Mouse (Mus musculus): ENCODE data around the gene Cemip. TPM values are rescaled to one million over a fixed set of nuclear protein-coding genes. Genes with fewer than 3 reads are reported as not detected.

Gene Cemip
- total RNA-seq, 2 experiments from 2014 or later = 16.9 to 21.5 TPM

DNA sequence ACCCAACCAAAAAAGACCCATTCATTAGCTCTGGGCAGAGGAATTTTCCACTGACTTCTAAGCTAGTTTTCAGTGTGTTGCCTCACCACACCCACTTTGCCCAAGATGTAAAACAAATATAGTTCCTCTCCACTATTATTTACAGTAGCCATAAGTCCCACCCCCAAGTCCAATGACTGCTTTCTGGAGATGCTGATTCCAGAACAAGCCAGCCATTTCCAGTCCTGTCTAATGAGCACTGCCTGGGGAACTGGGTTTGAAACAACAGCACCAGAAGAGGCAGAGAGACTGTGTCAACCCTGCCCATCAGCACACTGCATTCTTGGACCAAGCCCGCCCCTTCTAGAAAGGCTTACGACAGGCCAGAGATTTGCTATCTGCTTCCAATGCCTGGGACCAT, 103.7 kb downstream of the Cemip start:
- DNase-seq (ENCODE audit: low spot score in 2 of 2) = no peak
- intact Hi-C loops (cut with DNase I) = no loop called here

DNA sequence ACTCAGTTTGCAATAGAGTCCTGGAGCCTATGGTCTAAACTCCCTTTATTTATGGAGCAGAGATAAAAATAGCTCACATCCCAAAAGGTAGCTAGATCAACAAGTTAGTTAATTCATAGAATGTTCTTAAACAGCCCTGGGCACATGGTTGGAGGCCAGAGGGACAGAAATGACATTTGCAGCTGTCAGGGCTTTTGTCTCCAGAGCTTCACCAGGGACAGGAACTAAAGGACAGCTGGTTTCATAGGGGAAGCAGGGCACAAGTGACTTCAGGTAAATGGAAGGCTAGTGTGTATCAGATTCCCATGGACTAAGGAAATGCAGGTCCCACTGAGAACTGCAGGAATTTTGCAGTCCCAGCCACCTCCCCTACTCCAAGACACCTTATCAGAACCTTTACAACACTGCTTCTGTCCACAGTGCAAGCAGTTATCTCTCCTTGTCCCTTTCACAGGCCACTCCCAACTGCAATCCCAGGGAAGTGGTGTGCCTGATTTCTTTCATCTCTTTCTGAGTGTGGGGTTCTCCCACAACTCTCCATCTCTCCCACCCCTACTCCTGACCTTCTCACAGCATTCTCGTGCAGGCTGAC, 107.3 kb downstream of the Cemip start:
- no peak for DNase-seq (ENCODE audit: low spot score in 2 of 2)
- intact Hi-C loops (cut with DNase I) = no loop called here

DNA sequence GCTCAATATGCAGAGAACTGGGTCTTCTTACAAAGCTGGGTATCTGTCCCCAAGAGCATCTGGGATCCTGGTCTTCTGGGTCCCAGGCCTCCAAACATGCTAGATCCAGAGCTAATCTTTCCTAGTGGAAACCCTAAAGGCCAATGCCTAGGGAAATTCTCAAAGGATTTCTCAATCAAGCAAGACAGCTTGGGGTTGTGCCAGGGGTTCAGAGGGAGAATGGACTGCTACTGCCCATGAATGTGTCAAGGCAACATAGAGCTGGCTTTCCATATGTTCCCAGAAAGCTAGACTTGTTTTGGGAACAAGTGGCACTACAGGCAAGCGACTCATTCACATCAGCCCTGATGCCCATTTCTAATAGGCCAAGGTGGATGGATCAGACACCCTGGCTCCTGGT, 107.9 kb downstream of the Cemip start:
- no peak for DNase-seq (ENCODE audit: low spot score in 2 of 2)
- intact Hi-C loops (cut with DNase I) = no loop called here

DNA sequence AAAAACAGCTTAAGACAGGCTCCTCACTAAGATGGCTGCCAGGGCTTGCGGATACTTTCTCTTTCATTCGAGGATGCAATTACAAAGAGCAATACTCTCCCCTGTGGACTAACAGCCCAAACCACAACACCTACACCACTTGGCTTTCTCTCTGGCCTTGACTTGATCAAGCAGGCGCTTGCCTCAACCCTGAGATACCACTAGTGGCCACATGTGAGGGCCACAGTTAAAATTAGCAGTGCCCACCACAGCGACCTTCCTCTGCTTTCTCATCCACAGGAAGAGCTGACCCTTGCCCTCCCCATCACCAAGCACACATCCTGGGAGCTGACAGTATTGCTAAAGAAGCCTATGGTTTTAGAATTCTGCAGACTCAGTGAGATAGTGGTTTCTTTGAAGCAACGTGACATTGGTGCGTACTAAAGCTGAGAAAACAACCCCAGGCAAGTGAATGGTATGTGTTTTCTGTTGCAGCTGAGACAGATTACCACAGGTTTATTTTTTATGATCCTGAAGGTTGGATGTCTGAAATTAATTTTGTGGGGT, 109.8 kb downstream of the Cemip start:
- intact Hi-C loops (cut with DNase I) = no loop called here
- no peak for DNase-seq (ENCODE audit: low spot score in 2 of 2)

DNA sequence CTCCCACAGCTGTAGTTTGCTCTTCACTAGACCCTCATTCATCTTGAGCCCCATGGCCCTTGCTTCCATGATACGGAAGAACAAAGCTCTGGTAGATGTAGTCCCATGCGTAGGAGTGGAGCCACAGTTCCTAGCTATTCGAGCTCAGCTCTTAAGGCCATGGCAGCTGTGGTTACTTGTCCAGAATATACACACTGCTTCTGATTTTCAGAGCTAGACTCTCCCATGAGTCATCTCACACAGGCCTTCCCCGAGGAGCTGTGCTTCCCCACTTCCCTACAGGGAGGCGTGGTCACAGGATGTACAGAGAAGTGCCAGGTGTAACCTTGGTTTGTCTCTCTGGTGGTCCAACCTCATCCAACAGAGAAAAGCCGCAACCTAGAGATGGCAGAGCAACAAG, 111.0 kb downstream of the Cemip start:
- intact Hi-C loops (cut with DNase I) = no loop called here
- no peak for DNase-seq (ENCODE audit: low spot score in 2 of 2)

DNA sequence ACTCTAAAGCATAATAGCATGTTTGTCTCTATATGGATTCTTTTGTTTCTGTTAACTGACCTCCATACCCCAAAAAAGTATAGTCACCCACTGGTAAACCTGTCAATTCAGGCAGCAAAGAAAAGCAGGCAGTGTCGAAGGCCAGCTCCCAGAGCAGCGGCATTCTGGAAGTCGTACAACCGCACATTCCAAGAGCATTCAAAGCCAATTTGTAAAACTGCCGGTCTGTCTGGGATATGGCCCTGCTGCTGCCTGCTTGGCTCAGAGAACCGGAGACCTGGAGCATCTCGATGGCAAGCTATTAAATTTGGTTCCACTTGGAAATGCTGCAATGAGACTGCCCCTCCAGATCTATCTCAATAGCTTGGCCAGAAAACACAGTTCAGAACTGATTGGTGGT, 113.8 kb downstream of the Cemip start:
- intact Hi-C loops (cut with DNase I) = no loop called here

DNA sequence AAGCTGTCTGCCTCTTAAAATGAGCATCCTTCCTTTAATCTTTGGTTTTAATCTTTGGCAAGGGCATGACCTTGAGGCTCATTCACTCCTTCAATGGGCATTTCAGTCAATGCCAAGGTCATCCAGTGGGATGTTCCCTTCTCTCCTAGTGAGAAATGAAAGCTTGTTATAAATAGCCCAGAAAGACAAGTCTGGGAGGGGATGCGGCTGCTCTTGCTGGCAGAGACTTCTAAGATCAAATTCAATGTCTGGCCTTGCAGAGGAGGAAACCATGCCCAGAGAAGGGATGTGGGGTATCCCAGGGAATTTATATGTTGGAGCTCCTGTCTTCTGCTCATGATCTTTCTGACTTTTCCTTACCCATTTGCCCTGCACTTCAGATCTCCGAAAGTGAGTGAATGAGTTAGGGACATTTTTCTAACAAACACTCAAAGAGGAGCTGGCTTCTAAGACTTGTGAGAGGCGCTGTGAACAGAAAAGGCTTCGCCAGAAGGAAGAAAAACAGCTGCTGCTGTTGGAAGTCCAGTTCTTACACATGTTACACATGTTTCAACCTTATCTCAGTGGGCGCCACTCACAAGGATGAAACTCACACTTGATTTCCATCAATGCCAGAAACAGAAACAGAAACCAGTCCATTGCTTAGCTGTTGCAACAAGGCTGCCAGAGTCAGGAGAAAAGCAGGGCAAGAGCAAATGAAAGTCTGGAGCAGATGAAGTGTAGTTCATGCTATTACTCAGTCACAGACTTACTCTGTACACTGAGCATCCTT, 120.1 kb downstream of the Cemip start:
- intact Hi-C loops (cut with DNase I) = no loop called here
- no peak for DNase-seq (ENCODE audit: low spot score in 2 of 2)

More for the DNA sequence above, 113.8 kb downstream of the Cemip start:
- DNase-seq (ENCODE audit: low spot score in 2 of 2) = no peak

DNA sequence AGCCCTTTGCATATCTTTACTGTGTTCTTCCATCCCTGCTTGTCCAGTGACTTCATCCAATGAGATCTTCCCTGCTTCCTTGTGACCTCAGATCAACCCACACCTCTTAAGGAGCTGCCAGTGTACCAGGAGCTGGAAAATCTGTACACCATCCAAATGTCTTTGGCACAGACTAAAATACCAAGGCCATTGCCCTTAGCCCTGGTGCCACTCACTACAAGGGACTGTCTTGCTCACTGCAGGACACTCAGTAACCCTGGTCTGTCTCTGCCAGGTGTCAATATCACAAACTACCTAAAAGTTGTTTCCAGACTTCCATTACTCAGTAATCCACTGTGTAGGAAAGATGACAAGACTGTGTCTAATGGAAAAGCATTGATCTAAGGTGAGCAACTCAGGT, 121.1 kb downstream of the Cemip start:
- no peak for DNase-seq (ENCODE audit: low spot score in 2 of 2)
- intact Hi-C loops (cut with DNase I) = no loop called here

DNA sequence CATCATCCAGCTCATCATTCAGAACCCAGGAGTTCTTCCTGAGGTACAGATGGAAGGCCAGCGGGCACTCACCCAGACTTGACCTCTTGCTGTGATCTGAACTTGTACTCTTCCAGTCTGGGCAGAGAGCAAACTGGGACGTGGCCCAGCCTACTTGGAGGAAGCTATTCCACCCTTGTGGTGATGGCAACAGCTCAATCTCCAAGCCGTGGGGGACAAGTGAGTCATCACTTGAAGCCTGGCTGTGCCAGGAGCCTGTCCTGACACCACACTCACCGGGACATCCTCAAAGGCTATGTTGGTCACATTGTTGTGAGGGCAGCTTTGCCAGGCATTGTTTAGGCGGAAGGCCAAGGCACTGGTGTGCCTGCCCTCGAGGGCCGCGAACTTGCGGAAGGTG, 133.8 kb downstream of the Cemip start:
- intact Hi-C loops (cut with DNase I) = no loop called here
- DNase-seq (ENCODE audit: low spot score in 2 of 2) = no peak

DNA sequence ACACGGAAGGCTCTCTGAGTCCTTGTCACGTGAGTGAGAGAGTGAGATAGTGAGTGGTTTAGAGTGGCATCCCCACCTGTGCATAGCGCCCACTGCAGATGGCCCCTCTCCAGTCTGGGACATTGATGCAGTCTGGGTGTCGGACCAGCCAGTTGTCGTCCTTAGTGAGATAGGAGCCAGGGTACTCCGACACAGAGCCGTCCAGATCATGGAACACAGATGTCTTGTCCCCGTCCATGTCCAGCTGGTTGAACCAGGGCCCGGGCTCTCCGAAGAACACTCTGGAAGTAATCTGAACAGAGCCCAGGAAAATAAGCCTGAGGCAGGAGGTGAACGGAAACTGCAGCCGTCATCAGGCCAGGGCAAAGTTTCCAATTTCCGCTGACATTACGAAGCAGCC, 135.0 kb downstream of the Cemip start:
- no peak for DNase-seq (ENCODE audit: low spot score in 2 of 2)
- intact Hi-C loops (cut with DNase I) = no loop called here

DNA sequence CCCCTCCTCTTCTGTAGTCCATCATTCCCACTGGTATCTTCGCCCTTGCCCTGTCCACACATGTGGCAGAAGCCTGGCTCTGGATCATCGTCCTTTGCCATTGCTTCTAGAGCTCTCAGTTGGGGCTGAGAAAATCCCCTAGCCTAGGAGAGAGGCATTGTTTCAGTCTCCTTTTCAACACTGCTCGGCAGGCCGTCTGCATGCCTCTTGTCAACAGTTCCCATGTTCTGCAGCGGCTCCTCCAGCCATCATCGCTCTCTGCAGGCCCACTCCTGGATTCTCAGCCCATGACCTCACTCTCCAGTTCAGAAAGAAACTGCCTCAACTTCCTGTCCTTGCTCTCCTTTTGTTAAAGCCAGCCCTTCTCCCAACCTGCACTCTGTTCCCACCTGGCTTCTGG, 136.6 kb downstream of the Cemip start:
- DNase-seq (ENCODE audit: low spot score in 2 of 2) = no peak
- intact Hi-C loops (cut with DNase I) = no loop called here

DNA sequence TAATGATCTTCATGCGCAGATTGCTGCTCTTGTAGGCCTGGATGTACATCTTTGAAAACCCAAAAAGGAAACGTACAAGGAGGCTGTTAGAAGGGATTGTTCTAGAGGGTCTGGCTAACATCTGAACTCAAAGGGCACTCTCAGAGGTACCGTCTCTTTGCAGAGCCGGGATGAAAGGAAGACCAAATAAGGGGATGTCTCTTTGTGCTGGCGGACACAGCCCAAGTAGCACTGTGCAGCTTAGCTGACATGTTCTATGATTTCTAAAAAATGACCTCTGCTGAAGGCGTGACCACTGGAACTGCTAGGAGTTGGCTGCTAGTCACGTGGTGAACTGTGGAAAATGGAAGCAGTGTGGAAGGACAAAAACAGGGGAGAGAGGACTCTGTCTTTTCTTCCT, 137.6 kb downstream of the Cemip start:
- no peak for DNase-seq (ENCODE audit: low spot score in 2 of 2)

DNA sequence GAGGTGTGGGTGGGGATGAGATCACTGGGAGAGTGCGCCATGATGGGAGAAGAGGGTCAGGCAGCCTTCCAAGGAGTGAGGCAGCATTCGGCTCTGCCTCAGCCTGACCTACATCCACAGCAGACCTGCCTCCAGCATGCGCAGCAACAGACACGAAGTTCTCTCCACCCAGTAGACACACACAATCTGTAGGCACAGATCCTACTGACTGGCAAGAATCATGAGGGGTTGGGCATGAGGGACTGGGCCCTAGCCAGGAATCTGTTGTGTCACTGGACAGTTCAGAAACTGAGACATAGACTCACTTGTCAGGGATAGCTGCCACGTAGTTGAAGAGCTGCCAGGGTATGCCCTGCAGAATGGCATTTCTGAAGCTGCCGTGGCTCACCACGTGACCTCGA, 144.6 kb downstream of the Cemip start:
- intact Hi-C loops (cut with DNase I) = no loop called here
- DNase-seq (ENCODE audit: low spot score in 2 of 2) = peak; percentile 16 to 86

More for the DNA sequence above, 137.6 kb downstream of the Cemip start:
- intact Hi-C loops (cut with DNase I) = no loop called here

DNA sequence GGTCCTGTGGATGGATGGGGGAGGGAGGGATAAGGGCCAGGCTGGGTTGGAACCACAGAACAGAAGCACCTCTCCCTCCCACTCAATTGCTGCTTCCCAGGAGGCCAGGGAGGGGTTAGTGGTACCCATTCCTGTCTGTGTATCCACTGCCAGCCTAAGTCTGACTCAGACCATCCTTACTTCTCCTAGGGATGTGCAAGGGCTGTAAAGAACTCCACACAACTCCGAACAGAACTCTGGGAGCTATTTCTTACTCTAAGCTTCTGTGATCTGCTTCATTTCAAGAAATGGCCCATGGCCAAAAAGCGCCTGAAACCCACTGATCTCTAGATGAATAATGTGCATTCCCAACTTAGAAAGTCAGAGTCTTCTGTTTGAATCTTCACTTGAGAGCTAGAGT, 146.2 kb downstream of the Cemip start:
- intact Hi-C loops (cut with DNase I) = no loop called here
- no peak for DNase-seq (ENCODE audit: low spot score in 2 of 2)

DNA sequence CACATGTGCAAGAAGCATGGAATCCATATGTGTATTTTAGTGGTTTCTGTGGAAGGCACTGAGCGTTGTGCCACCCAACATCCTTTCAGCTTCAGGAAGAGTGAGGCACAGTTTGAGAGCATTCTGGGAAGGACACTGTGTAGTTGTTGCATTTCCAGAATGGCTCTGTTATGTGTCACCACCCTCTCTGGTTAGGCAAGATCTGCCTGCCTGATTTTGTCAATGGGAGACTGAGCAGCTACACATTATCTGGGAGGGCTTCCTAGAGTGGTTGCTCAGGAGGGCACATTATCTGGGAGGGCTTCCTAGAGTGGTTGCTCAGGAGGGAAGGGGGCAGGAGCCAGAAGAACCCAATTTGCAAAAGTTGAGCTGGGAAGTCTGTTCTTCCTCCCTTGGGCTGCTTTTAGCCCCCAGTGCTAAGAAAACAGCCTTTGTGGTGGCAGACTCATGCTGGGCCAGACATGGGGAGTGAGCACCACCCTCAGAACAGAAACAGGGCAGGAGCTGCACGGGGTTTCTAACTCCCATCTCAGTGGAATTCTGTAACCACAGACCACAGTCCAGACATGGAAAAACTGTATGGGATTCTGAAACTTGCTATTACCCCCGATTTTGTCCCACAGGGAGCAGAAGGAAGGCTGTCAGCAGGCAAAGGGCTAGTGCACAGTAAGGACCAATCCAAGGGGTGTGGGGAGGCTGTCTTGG, 147.1 kb downstream of the Cemip start:
- DNase-seq (ENCODE audit: low spot score in 2 of 2) = no peak
- intact Hi-C loops (cut with DNase I) = no loop called here

DNA sequence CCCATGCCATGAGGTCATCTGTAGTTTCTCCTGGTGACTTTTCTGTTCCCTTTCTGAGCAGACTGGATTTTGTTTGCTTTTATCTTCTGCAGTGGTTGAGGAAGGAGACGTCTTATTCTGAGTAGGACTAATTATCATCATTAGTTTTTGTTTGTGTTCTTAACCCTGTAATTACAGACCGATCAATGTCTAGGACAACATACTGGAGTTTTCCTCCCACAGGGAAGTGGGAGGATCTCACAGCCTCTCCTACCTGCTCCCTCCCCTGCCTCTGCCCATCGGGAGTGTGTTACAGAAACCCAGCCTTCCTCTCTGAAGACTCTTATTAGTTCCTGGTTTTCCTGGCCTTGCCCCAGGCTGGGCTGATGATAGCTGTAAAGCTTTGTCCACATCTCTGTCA, 164.7 kb downstream of the Cemip start:
- intact Hi-C loops (cut with DNase I) = no loop called here
- DNase-seq (ENCODE audit: low spot score in 2 of 2) = no peak

DNA sequence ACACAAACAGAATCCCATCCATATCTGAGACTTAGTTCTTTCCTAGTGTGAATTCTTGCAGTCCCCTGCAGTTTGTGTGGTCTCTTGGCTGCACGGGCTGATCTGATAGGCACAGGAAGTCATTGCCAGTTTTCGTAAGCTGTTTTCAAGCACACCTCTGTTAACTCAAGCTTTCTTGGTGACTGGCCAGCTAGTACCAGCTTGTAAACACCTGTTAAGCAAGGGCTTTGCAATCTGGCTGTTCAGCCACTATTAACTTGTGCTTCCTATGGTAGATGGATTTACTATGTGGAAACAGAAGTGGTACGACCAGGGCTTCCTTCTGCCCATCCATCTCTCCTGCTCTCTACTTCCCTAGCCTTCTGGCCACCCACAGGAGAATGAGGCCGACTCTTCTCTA, 166.1 kb downstream of the Cemip start:
- intact Hi-C loops (cut with DNase I) = no loop called here
- DNase-seq (ENCODE audit: low spot score in 2 of 2) = no peak

DNA sequence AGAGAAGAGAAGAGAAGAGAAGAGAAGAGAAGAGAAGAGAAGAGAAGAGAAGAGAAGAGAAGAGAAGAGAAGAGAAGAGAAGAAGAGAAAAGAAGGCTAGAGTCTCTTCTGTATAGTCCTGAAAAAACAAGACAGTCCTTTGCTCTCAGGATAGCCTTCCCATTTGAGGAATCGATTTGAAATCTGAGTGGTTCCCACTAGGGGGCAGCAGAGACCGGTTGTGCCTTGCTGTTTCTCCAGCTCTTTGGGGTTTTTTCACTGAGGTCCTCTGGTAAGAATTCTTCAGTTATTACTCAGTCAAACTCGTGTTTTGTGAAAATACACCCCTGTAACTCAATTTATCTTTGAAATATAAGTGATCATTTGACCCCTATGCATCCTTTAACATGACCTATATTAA, 171.7 kb downstream of the Cemip start:
- intact Hi-C loops (cut with DNase I) = loop anchor here (5.0 to 10.0 kb wide), 4 partner anchors 173 to 530 kb away; partner anchors contain the start of gene Cemip
- peak; percentile 86 to 88 for DNase-seq (ENCODE audit: low spot score in 2 of 2)

DNA sequence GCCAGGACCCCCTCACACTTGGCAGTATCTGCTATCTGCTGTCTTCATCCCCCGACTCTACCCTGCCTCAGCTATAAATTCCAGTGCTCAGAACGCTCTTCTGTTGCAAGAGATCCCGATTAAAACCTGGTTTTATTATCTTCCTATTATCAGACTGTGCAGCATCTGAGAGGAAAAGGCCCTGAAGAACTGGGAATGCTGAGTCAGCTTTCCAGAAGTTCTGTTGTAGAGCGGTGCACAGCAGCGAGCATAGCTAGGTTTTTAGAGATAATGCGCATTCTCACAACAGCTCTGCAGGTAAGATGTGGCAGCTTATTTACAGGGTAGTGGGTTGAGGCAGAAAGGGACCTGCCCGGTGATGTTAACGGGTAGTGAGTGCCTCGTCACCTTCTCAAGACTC, 172.3 kb downstream of the Cemip start:
- intact Hi-C loops (cut with DNase I) = loop anchor here (5.0 to 10.0 kb wide), 4 partner anchors 173 to 531 kb away; partner anchors contain the start of gene Cemip

DNA sequence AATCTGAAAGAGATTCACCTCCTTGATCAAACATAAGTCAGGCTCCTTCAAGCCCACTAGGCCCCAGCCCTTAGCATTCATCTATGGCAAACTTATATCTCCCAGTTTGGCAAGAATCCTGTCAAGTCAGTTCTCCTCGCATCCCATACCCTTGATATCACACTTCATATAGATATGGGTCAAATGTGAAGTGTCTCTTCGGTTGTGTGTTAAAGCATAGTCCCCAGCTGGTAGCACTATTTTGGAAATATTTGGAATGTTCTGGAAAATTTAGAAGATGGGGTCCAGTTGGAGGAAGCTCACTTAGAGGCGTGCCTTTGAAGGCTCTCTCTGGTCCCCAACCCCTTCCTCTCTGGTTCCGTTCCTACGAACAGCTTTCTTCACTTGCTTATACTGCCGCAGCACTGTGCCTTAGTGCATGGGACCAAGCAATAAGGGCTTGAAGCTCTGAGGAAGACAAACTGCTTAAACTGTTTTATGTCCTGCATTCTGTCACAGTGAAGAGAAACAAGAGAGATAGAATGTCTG, 172.8 kb downstream of the Cemip start:
- no peak for DNase-seq (ENCODE audit: low spot score in 2 of 2)
- intact Hi-C loops (cut with DNase I) = loop anchor here (5.0 to 10.0 kb wide), 4 partner anchors 174 to 531 kb away; partner anchors contain the start of gene Cemip

More for the DNA sequence above, 172.3 kb downstream of the Cemip start:
- no peak for DNase-seq (ENCODE audit: low spot score in 2 of 2)

Data from left cerebral cortex, postnatal 25 days (tissue).